Mouse (Mus musculus) retina, postnatal 1 day (tissue): ENCODE data around the gene Sh2d7.

Source experiments
- DNase-seq: peaks from one replicate; pipeline ENCODE4 v3.0.0-alpha.2; 2012

Gene Sh2d7

DNA sequence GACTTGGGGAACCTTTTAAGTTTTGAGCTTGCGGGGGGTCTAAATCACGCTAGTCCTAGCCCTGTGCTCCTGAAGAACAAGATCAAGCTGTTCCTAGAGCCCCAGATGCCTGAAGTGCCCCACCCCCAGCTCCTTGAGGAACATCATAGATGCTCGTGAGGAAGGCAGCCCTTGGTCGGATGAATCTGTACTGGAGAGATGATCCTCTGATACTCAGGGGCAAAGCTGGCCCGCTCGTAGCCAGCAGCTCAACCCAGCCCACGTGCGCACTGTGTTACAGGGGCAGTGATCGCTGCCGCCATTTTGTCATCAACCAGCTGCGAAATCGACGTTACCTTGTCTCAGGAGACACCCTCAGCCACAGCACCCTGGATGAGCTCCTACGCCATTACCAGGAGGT is at the start of gene Sh2d7:
Gene Sh2d7, plus strand, starts transcription at position 301 of the 400 bp plus-strand sequence.
- DNase-seq: no peak

DNA sequence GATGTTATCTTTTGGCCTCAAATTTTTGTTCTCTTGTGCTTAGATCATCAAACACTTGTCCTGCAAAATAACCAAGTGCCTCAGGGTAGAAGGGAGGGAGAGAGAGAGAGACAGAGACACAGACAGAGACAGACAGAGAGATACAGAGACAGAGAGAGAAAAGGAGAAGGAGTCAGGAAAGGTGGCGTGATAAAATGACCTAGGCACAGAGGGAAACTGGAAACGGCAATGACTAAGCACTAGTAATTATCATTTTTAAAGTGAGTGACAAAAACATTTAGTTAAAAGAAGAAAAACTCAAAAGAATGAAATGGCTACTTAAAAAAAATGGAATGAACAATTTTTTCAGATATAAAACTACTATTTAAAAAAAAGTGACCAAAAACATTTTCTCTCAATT is 49.2 kb upstream of the Sh2d7 start:
- DNase-seq: no peak

GRCm38 (mm10) chr9:54490431-54490830 is 48.4 kb upstream of the Sh2d7 start:
- no peak for DNase-seq

DNA sequence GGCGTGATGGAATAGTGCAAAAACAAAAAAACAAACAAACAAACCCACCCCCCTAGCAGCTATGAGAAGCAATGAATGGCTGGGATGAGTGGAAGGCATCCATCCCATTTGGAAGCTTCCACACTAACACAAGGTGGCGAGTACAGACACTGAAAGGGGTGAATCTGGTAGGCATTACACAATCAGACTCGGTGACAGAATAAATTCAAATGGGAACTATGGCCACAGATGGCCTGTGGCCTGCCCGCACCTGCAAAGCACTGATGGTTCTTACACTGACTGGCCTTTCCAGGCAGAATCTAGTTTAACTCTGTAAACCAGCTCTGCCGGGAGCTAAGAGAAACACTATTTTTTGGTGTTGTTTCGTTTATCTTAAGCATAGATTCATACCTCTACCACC is 39.5 kb upstream of the Sh2d7 start:
- DNase-seq: no peak

- no peak for DNase-seq
Observed at GRCm38 (mm10) chr9:54499791-54500190, 39.0 kb upstream of the Sh2d7 start.

DNA sequence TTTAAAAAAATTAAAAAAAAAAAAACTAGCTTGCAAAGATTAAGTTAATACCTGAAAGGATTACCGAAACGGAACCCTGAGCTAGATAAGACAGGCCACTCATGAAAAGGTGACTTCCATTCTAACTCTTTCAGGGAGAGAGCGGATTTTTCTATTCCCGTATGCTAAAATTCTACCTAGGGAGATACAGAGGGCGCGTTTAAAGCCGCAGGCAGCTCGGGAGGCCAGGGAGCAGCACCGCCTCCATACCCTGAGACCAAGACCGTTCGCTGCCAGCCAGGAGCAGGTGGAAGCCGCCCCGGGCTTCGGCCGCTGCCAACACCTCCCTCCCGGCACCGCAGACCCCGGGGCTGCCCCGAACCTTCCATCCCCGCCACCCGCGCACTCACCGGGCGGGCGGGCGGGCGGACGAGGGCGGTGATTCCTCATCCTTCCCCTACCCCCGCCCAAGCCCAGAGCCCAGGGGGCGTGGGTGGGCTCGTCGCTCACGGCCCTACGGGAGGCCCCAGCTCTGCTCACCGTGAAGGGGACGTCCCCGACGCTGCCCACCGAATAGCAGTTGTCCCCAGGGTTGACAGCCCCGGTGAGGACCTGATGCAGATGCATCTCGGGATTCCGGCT is 37.8 kb upstream of the Sh2d7 start:
- DNase-seq: no peak

DNA sequence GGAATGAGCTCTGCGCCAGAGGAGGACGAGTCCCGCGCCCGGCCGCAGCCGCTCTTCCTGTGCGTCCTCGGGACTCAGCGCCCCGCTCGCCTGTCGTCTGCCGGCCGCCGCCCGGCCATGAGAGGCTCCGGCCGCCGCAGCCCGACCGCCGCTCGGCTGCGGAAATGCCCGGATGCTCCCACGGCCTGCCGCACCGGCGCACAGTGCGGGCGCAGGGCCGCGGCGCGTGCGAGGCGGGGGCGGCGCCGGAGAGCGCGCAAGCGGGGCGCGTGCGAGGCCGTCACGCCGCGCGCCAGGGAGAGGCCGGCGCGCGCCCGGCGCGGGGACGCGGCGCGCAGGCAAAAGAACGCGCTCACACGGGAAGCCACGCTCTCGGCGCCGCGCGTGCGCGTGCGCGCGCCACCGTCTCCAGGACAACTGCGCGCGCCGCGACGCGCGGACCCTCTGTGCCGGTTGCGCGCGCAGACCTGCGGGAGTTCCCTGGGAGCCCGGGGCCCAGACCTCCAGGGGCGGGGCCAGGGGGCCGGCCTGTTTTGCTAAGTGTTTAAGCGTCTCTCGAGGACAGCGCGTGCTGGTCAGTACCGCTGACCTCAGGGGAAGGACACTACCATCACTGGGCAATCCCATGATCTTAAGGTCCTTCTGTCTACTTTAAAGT is 37.2 kb upstream of the Sh2d7 start, which contains the start of gene Dmxl2:
Gene Dmxl2, minus strand, starts transcription at position 174 of the 658 bp plus-strand sequence.
- DNase-seq: peak; percentile 97

- no peak for DNase-seq
Observed at GRCm38 (mm10) chr9:54502111-54502495, 36.7 kb upstream of the Sh2d7 start.

DNA sequence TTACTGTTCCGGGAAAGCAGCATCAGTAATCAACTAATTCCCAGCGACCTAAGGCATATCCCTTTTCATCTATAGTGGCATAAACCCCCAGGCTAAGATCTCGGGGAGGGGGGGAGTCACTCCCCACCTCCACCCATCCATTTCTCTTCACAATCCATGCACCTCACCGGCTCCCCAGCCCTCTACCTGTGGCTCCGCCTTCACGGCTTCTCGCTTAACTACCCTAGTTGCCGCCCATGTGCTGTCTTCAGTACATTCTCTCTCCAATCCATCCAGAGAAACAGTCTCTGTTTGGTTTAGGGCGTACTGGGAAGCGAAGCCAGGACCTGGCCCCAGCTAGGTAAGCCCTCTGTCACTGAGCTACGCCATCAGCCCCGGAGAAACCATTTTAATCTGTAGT is 35.9 kb upstream of the Sh2d7 start:
- DNase-seq: peak; percentile 17

DNA sequence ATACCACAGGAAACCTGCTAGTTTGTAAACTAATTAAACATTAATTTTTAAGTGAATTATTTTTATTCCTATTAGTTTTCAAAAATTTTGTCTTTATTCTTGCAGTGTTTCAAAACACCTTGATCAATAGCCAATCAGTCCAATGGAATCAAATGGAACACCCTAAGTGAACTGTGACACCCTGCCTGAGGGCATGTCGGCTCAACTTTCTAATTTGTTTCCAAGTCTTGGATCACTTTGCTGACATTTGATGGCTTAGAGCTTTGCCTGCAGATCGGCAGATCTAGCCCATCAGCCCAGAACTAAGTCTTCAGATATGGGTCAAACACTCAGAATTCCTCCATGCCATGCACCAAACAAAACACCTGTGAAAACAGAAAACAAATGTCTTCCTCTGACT is 22.8 kb upstream of the Sh2d7 start:
- no peak for DNase-seq

DNA sequence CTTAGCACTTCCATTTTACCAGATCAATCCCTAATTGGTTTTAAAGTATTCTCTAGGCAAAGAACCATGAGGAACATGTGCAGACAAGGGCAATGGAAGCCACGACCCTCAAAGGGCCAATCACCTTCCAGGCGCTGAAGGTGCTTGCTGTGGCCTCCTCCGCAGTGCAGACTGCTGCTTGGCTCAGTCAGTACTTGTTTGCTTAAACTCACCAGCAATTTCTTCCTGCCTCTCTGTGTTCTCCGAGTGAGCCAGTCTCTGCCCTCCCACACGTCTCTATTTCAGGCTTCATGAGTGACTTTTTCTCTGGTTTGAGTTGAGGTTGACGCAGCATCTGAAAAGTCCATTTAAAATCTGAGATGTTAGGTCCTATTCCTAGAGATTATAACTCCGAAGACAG is 19.9 kb upstream of the Sh2d7 start:
- DNase-seq: no peak

- DNase-seq: no peak
Observed at GRCm38 (mm10) chr9:54520286-54520685, 18.5 kb upstream of the Sh2d7 start.

DNA sequence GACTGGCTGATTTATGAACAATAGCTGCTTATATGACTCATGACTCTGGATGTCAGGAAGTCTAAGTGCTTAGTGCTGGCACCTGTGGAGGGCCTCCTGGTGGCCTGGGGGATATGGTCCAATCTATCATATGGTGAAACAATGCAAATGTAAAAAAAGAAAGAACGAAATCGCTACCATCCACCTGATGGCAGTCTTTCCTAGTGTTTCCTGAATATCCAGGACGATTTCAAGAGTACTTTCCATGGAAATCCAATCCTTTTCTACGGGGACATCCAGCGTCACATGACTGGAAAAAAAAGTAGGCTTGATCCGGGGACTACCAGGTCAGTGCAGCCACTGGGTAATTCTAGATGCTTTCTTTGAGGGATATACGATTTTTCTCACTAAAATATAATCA is 11.1 kb upstream of the Sh2d7 start:
- no peak for DNase-seq

DNA sequence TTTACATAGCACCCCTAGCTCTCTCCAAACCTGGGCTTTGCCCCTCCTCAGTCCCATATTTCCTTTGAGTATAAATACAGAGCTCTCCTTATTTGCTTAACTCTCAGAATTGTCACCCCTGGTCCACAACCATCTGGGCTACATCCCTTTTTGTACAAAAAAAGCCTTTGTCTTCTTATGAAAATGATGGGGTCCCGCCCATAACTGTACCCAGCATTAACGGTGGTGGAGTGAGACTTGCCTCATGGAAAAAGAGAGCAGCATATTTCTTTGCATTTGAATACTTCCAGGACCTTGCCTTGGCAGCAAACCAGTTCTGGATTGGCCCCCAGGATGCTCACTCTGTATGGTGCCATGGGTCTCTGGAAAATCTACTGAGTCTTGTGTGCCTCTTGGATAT is 8.8 kb upstream of the Sh2d7 start:
- no peak for DNase-seq

DNA sequence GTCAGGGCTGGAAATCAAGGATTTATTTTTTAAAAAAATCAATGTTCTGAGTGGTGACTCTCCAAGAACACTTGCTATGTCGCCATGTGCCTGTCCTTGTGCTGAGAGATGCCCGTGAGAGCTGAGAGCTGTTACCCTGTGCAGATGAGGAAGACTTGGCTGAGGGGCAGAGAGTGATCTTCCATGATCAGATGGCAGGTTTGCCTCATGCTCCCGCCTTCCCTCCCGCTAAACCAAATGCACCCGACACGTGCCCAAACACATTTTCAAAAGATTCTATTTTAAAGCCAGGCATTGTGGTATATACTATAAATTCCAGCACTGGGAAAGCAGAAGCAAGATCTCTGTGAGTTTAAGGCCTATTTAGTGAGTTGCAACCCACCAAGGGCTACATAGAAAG is 7.9 kb upstream of the Sh2d7 start:
- no peak for DNase-seq

DNA sequence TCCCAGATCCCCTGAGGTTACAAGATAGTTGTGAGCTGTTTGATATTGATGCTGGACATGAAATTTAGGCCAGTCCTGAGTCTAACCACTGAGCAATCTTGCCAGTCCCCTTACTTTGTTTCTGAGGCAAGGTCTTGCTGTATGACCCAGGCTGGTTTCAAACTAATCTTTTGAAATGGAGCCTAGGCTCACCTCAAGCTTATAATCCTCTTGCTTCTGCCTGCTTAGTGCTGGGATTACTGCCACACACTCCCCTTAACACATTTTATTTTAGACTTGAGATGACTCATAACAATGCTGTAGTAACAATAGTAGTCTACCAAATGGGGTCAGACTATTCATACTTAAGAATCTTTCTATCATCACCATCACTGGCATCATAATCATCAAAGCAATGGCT is 7.4 kb upstream of the Sh2d7 start:
- DNase-seq: peak; percentile 52

DNA sequence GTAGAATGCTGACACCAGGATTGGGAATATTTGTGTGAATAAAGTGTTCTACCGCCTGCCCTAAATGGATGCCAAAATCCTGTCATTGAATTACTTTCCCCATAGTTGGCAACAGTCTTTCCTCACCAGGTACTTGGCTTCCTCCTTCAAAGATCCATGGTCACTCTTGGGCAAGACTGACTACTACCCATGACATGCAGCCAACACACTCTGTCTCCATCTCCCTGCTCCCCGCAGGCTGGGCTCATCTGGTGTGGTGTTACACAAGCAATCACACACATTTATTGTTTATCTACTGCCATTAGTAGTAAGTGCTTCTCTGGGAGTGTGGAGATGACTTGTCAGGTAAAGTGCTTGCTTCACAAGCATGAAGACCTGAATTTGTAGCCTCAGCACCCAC is 5.9 kb upstream of the Sh2d7 start:
- DNase-seq: no peak

- peak; percentile 84 for DNase-seq
Observed at GRCm38 (mm10) chr9:54533975-54534374, 4.8 kb upstream of the Sh2d7 start.

DNA sequence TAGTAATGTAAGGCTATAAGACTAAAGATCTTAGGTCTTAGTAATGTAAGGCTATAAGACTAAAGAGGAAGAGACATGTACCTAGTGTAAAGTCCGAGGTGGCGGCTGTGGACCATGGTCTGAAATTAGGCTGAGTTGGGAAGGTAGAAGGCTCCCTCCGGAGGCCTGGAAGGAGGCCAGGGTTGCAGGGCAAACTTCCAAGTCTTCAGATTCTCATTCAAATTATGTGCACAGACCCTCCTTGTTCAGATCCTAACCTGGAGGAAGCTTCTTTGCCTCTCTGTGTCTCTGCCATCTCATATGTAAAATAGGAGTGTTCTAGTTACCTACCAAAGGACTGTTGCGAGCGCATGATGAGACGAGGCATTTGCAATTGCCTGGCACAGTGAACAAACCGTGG is 2.5 kb upstream of the Sh2d7 start:
- DNase-seq: no peak

DNA sequence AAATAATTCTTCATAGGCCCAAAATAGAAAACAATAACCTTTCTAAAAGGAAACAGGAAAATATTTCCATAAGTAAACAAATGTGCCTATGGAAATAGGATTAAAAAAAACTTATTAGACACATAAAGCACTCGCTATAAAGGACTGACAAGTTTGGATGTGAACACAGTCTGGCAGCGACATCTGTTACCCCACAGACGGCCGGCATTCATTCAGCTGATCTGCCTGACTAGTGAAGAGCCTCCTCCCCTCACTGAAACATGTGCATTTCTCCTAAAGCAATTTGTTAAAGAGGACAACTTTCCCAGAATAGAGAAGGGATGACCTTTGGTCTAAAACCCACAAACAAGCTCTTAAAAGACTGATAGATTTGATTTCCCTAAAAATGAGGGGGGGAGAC is 1.8 kb upstream of the Sh2d7 start:
- peak; percentile 15 for DNase-seq

DNA sequence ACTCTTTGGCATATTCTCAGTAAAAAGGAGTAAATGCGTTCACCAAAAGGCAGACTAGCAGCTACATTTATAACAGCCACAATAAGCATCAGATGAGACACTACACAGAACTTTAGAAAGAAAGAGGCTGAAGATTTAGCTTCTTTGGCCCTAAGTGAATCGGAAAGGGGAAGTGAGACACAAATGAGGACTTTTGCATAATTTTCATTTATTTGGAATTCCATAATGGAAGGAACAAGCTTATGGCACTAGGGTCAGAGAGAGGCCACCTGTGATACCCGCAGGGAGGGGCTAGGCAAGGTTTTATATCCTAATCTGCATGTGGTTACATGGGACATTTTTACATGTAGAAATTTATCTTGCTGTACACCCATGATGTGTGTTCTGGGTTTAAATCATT is 1.3 kb upstream of the Sh2d7 start:
- DNase-seq: no peak

GRCm38 (mm10) chr9:54538244-54538643 is 540 bp upstream of the Sh2d7 start:
- DNase-seq: no peak

DNA sequence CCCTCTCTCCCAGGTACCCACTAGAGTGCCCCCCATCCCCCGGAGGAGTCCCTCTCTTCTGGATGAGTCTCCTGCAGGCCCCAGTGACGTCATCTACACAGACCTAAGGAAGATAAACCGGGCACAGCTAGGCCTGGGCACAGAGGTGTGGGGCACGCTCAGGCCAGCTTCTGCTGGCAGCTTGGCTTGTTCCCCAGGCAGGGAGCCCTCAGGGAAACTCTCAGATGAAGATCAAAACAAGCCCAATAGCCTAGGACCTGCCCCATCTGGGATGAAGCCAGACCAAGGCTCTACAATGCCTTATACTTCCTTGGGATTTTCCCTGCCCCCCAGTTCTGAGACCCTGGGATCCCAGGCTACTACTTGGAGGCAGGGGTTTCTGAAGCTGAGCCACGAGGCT is 2.0 kb downstream of the Sh2d7 start:
- no peak for DNase-seq

- no peak for DNase-seq
Observed at GRCm38 (mm10) chr9:54544212-54544953, 5.6 kb downstream of the Sh2d7 start.
